ENCODE assay signal across 8 mouse cellular contexts in genomic region chr2:148478141-148478701, GRCm38 (mm10). TPM values are rescaled to one million over a fixed set of nuclear protein-coding genes. Genes with fewer than 3 reads are reported as not detected.
DNase-seq lines count a peak whose midpoint lies in the region; ATAC-seq lines count a peak whose summit lies in the region.

No protein-coding gene starts in this region.

- H3K4me3 ChIP-seq in neural tube, embryonic 11.5 days (ENCODE audit: low read depth, low read length), result no peak overlapping the region
- H3K4me3 ChIP-seq in embryonic facial prominence, embryonic 14.5 days (ENCODE audit: low read depth, low read length), result no peak overlapping the region
- H3K4me3 ChIP-seq in heart, embryonic 16.5 days (ENCODE audit: low read length), result no peak overlapping the region
- H3K4me3 ChIP-seq in midbrain, embryonic 16.5 days (ENCODE audit: low read depth, low read length), result no peak overlapping the region

- H3K36me3 ChIP-seq in neural tube, embryonic 11.5 days (ENCODE audit: control insufficient read depth, insufficient read depth, low read length), result no peaks in the 10 kb centered on the region
- no peaks in the 10 kb centered on the region for H3K36me3 ChIP-seq in embryonic facial prominence, embryonic 14.5 days (ENCODE audit: control insufficient read depth, insufficient read depth, low read length)
- no peaks in the 10 kb centered on the region for H3K36me3 ChIP-seq in heart, embryonic 16.5 days (ENCODE audit: control insufficient read depth, insufficient read depth)
- no peaks in the 10 kb centered on the region for H3K36me3 ChIP-seq in midbrain, embryonic 16.5 days (ENCODE audit: control insufficient read depth, insufficient read depth, low read length)

- H3K4me2 ChIP-seq in neural tube, embryonic 11.5 days (ENCODE audit: low read depth), result no peak overlapping the region
- no peak overlapping the region for H3K4me2 ChIP-seq in embryonic facial prominence, embryonic 14.5 days (ENCODE audit: low read depth, low read length)
- H3K4me2 ChIP-seq in heart, embryonic 16.5 days (ENCODE audit: low read depth, low read length), result no peak overlapping the region
- H3K4me2 ChIP-seq in midbrain, embryonic 16.5 days (ENCODE audit: low read length), result no peak overlapping the region

- peak; percentile 24 for DNase-seq in neural tube, embryonic 11.5 days (ENCODE audit: low spot score)
- DNase-seq in neural tube, embryonic 10.5 days (ENCODE audit: extremely low spot score, low spot score), result no peak
- DNase-seq in embryonic facial prominence, embryonic 14.5 days (ENCODE audit: low spot score), result peak; percentile 61
- peak; percentile 56 to 80 for DNase-seq in kidney, postnatal 25 days
- no peak for DNase-seq in thymus, postnatal 4 days
- DNase-seq in thymus, postnatal 14 days, result no peak

- 0 out of 2 replicates have a peak, but pooled peaks cover 4% of the 10 kb centered on the region for H3K4me1 ChIP-seq in neural tube, embryonic 11.5 days (ENCODE audit: control insufficient read depth, insufficient read depth, low read length)
- H3K4me1 ChIP-seq in embryonic facial prominence, embryonic 14.5 days (ENCODE audit: control insufficient read depth, insufficient read depth, low read length), result no peaks in the 10 kb centered on the region
- H3K4me1 ChIP-seq in heart, embryonic 16.5 days (ENCODE audit: control insufficient read depth, insufficient read depth, low read length), result no peaks in the 10 kb centered on the region
- H3K4me1 ChIP-seq in midbrain, embryonic 16.5 days (ENCODE audit: control insufficient read depth, insufficient read depth, low read length), result no peaks in the 10 kb centered on the region

- H3K27ac ChIP-seq in neural tube, embryonic 11.5 days (ENCODE audit: low read depth, low read length), result no peak overlapping the region
- H3K27ac ChIP-seq in embryonic facial prominence, embryonic 14.5 days (replicated peaks; ENCODE audit: low read depth, low read length), result no peak overlapping the region
- peak overlapping the region; percentile 77 for H3K27ac ChIP-seq in heart, embryonic 16.5 days (ENCODE audit: low read length)
- H3K27ac ChIP-seq in midbrain, embryonic 16.5 days (ENCODE audit: low read length), result 0 out of 2 replicates have a peak overlapping the region, but pooled peaks have one; percentile 18

- ATAC-seq in neural tube, embryonic 11.5 days (ENCODE audit: insufficient read depth, low FRiP score, low TSS enrichment), result peak; percentile 87
- no peak for ATAC-seq in embryonic facial prominence, embryonic 14.5 days (ENCODE audit: low read depth)
- ATAC-seq in heart, embryonic 16.5 days (replicated peaks; ENCODE audit: extremely low read depth, insufficient read depth, low FRiP score), result peak; percentile 93
- ATAC-seq in midbrain, embryonic 16.5 days, result peak; percentile 88

- no peaks in the 10 kb centered on the region for H3K9me3 ChIP-seq in neural tube, embryonic 11.5 days (ENCODE audit: control insufficient read depth, low read length)
- no peaks in the 10 kb centered on the region for H3K9me3 ChIP-seq in embryonic facial prominence, embryonic 14.5 days (ENCODE audit: control insufficient read depth, low read length)
- H3K9me3 ChIP-seq in heart, embryonic 16.5 days (replicated peaks; ENCODE audit: control insufficient read depth, low read length), result no peaks in the 10 kb centered on the region
- no peaks in the 10 kb centered on the region for H3K9me3 ChIP-seq in midbrain, embryonic 16.5 days (replicated peaks; ENCODE audit: control insufficient read depth, low read length, poor library complexity, severe bottlenecking)

- no peak overlapping the region for H3K9ac ChIP-seq in neural tube, embryonic 11.5 days (ENCODE audit: low read length)
- H3K9ac ChIP-seq in embryonic facial prominence, embryonic 14.5 days (ENCODE audit: low read depth, low read length), result no peak overlapping the region
- H3K9ac ChIP-seq in heart, embryonic 16.5 days (ENCODE audit: low read length), result no peak overlapping the region
- no peak overlapping the region for H3K9ac ChIP-seq in midbrain, embryonic 16.5 days (ENCODE audit: low read depth, low read length)

- 32% methylated on average over 3 of the region's 3 CpGs for WGBS in neural tube, embryonic 11.5 days
- WGBS in embryonic facial prominence, embryonic 14.5 days, result 36% methylated on average over 3 of the region's 3 CpGs
- 22% methylated on average over 3 of the region's 3 CpGs for WGBS in heart, embryonic 16.5 days
- 28% methylated on average over 3 of the region's 3 CpGs for WGBS in midbrain, embryonic 16.5 days

- no peaks in the 10 kb centered on the region for H3K27me3 ChIP-seq in neural tube, embryonic 11.5 days (ENCODE audit: control insufficient read depth, insufficient read depth, low read length)
- H3K27me3 ChIP-seq in embryonic facial prominence, embryonic 14.5 days (replicated peaks; ENCODE audit: control insufficient read depth, insufficient read depth, low read length), result no peaks in the 10 kb centered on the region
- no peaks in the 10 kb centered on the region for H3K27me3 ChIP-seq in heart, embryonic 16.5 days (ENCODE audit: control insufficient read depth, insufficient read depth, low read length)
- H3K27me3 ChIP-seq in midbrain, embryonic 16.5 days (ENCODE audit: control insufficient read depth, insufficient read depth, low read depth, low read length), result no peaks in the 10 kb centered on the region

RNA-seq across cellular contexts. Expression of gene Cd93, which starts 34.9 kb away (rescaled TPM):
- polyA plus RNA-seq in neural tube, embryonic 11.5 days (2014; fragmentation: Nextera tagmentation; extraction: Ambion mirVana), result 6.4 and 7.1 TPM in 2 replicates
- 14.0 and 14.6 TPM in 2 replicates for polyA plus RNA-seq in embryonic facial prominence, embryonic 14.5 days (2014; fragmentation: Nextera tagmentation; extraction: Ambion mirVana)
- 25.8 and 29.0 TPM in 2 replicates for polyA plus RNA-seq in heart, embryonic 16.5 days (2015; fragmentation: Nextera tagmentation; extraction: Ambion mirVana)
- polyA plus RNA-seq in midbrain, embryonic 16.5 days (2015; fragmentation: Nextera tagmentation; extraction: Ambion mirVana), result 7.2 and 7.4 TPM in 2 replicates

Comparison
In these comparisons a context has a peak if more than half of its experiments do, and no peak if none do; other contexts are left out.
1. DNase-seq: peak in neural tube, embryonic 11.5 days (single experiment), embryonic facial prominence, embryonic 14.5 days (single experiment) and kidney, postnatal 25 days (2 of 2); none in neural tube, embryonic 10.5 days (single experiment), thymus, postnatal 4 days (single experiment) and thymus, postnatal 14 days (single experiment).
2. H3K27ac ChIP-seq: peak in heart, embryonic 16.5 days (single experiment) and midbrain, embryonic 16.5 days (single experiment); none in neural tube, embryonic 11.5 days (single experiment) and embryonic facial prominence, embryonic 14.5 days (single experiment).